Mouse (Mus musculus): ENCODE data around the gene Clock. TPM values are rescaled to one million over a fixed set of nuclear protein-coding genes. Genes with fewer than 3 reads are reported as not detected.

The Clock gene
- 1.8 and 2.1 TPM in 2 replicates for polyA plus RNA-seq (2015; fragmentation: Nextera tagmentation; extraction: Ambion mirVana)

GRCm38 (mm10) chr5:76304452-76305341 lies at the start of gene Clock:
Gene Clock (minus strand): TSS chr5:76304792.
- peak; percentile 73 for ATAC-seq (ENCODE audit: insufficient read depth)
- H3K27ac ChIP-seq (replicated peaks): peak within 1 kb of the TSS; percentile 83
- under 1% methylated on average over 99 of the region's 104 CpGs for WGBS (ENCODE audit: insufficient replicate concordance)
- no peaks in the 10 kb centered on the region for H3K9me3 ChIP-seq (replicated peaks)
- peaks cover 27% of the 10 kb centered on the region for H3K27me3 ChIP-seq
- peak within 1 kb of the TSS; percentile 79 for H3K4me3 ChIP-seq (replicated peaks)
- H3K4me1 ChIP-seq (replicated peaks): peaks cover 16% of the 10 kb centered on the region
- no peaks in the 10 kb centered on the region for H3K36me3 ChIP-seq (replicated peaks)
- peak within 1 kb of the TSS; percentile 69 for H3K9ac ChIP-seq
- H3K4me2 ChIP-seq: peak within 1 kb of the TSS; percentile 88

- no peaks in the 10 kb centered on the region for H3K4me1 ChIP-seq (replicated peaks)
- H3K9ac ChIP-seq: no peak overlapping the region
- H3K27me3 ChIP-seq: no peaks in the 10 kb centered on the region
- H3K27ac ChIP-seq (replicated peaks): no peak overlapping the region
- H3K4me2 ChIP-seq: no peak overlapping the region
- ATAC-seq (ENCODE audit: insufficient read depth): no peak
- no peak overlapping the region for H3K4me3 ChIP-seq (replicated peaks)
- no peaks in the 10 kb centered on the region for H3K36me3 ChIP-seq (replicated peaks)
- 48% methylated on average over 7 of the region's 7 CpGs for WGBS (ENCODE audit: insufficient replicate concordance)
- H3K9me3 ChIP-seq (replicated peaks): no peaks in the 10 kb centered on the region
These were observed 47.5 kb upstream of the Clock start for GRCm38 (mm10) chr5:76351953-76352611.

- ATAC-seq (ENCODE audit: insufficient read depth): no peak
- Histone ChIP-seq H3K4me3 (replicated peaks) (no peak overlapping the region), H3K9me3 (replicated peaks) (no peaks in the 10 kb centered on the region), H3K9ac (no peak overlapping the region), H3K4me2 (no peak overlapping the region), H3K4me1 (replicated peaks) (no peaks in the 10 kb centered on the region), H3K27ac (replicated peaks) (no peak overlapping the region), H3K27me3 (no peaks in the 10 kb centered on the region), H3K36me3 (replicated peaks) (no peaks in the 10 kb centered on the region)
- 61% methylated on average over 5 of the region's 5 CpGs for WGBS (ENCODE audit: insufficient replicate concordance)
These were observed 46.9 kb upstream of the Clock start for GRCm38 (mm10) chr5:76351537-76351936.

GRCm38 (mm10) chr5:76346137-76346536 lies 41.5 kb upstream of the Clock start:
- Histone ChIP-seq H3K9me3 (replicated peaks) (no peaks in the 10 kb centered on the region), H3K4me1 (replicated peaks) (no peaks in the 10 kb centered on the region)
- no peak for ATAC-seq (ENCODE audit: insufficient read depth)

GRCm38 (mm10) chr5:76340931-76341330 lies 36.3 kb upstream of the Clock start:
- Histone ChIP-seq H3K4me1 (replicated peaks) (no peaks in the 10 kb centered on the region), H3K4me3 (replicated peaks) (no peak overlapping the region), H3K36me3 (replicated peaks) (no peaks in the 10 kb centered on the region), H3K27me3 (no peaks in the 10 kb centered on the region), H3K9me3 (replicated peaks) (no peaks in the 10 kb centered on the region), H3K4me2 (no peak overlapping the region), H3K27ac (replicated peaks) (no peak overlapping the region), H3K9ac (no peak overlapping the region)
- no peak for ATAC-seq (ENCODE audit: insufficient read depth)
- WGBS (ENCODE audit: insufficient replicate concordance): 62% methylated on average over 2 of the region's 2 CpGs

More at GRCm38 (mm10) chr5:76346137-76346536, 41.5 kb upstream of the Clock start:
- no peaks in the 10 kb centered on the region for H3K27me3 ChIP-seq
- no peak overlapping the region for H3K27ac ChIP-seq (replicated peaks)
- no peak overlapping the region for H3K4me3 ChIP-seq (replicated peaks)
- H3K9ac ChIP-seq: no peak overlapping the region
- no peaks in the 10 kb centered on the region for H3K36me3 ChIP-seq (replicated peaks)
- no peak overlapping the region for H3K4me2 ChIP-seq
- 31% methylated on average over 2 of the region's 2 CpGs for WGBS (ENCODE audit: insufficient replicate concordance)

- no peaks in the 10 kb centered on the region for H3K4me1 ChIP-seq (replicated peaks)
- H3K9me3 ChIP-seq (replicated peaks): no peaks in the 10 kb centered on the region
- H3K4me2 ChIP-seq: no peak overlapping the region
- H3K4me3 ChIP-seq (replicated peaks): no peak overlapping the region
- no peaks in the 10 kb centered on the region for H3K27me3 ChIP-seq
- WGBS (ENCODE audit: insufficient replicate concordance): 29% methylated on average over 8 of the region's 8 CpGs
- H3K27ac ChIP-seq (replicated peaks): no peak overlapping the region
- no peaks in the 10 kb centered on the region for H3K36me3 ChIP-seq (replicated peaks)
- H3K9ac ChIP-seq: no peak overlapping the region
- no peak for ATAC-seq (ENCODE audit: insufficient read depth)
These were observed 32.5 kb upstream of the Clock start for GRCm38 (mm10) chr5:76337100-76337499.

- no peak overlapping the region for H3K4me2 ChIP-seq
- no peak overlapping the region for H3K4me3 ChIP-seq (replicated peaks)
- no peak overlapping the region for H3K9ac ChIP-seq
- 68% methylated on average over 4 of the region's 4 CpGs for WGBS (ENCODE audit: insufficient replicate concordance)
- no peaks in the 10 kb centered on the region for H3K4me1 ChIP-seq (replicated peaks)
- H3K27me3 ChIP-seq: no peaks in the 10 kb centered on the region
- no peaks in the 10 kb centered on the region for H3K9me3 ChIP-seq (replicated peaks)
- no peak overlapping the region for H3K27ac ChIP-seq (replicated peaks)
- no peaks in the 10 kb centered on the region for H3K36me3 ChIP-seq (replicated peaks)
- no peak for ATAC-seq (ENCODE audit: insufficient read depth)
These were observed 29.2 kb upstream of the Clock start for GRCm38 (mm10) chr5:76333833-76334232.

- no peaks in the 10 kb centered on the region for H3K9me3 ChIP-seq (replicated peaks)
- H3K9ac ChIP-seq: no peak within 1 kb of the TSS
- ATAC-seq (ENCODE audit: insufficient read depth): no peak
- H3K4me2 ChIP-seq: no peak within 1 kb of the TSS
- no peak within 1 kb of the TSS for H3K27ac ChIP-seq (replicated peaks)
- 79% methylated on average over 7 of the region's 7 CpGs for WGBS (ENCODE audit: insufficient replicate concordance)
- no peak within 1 kb of the TSS for H3K4me3 ChIP-seq (replicated peaks)
- H3K36me3 ChIP-seq (replicated peaks): no peaks in the 10 kb centered on the region
- H3K27me3 ChIP-seq: no peaks in the 10 kb centered on the region
- H3K4me1 ChIP-seq (replicated peaks): no peaks in the 10 kb centered on the region
These were observed 26.4 kb upstream of the Clock start, which contains the start of gene Pdcl2 for GRCm38 (mm10) chr5:76330953-76331352. Gene Pdcl2 (minus strand): TSS chr5:76331156.

- Histone ChIP-seq H3K9me3 (replicated peaks) (no peaks in the 10 kb centered on the region), H3K36me3 (replicated peaks) (no peaks in the 10 kb centered on the region), H3K4me2 (no peak overlapping the region), H3K4me3 (replicated peaks) (no peak overlapping the region), H3K4me1 (replicated peaks) (no peaks in the 10 kb centered on the region), H3K27me3 (no peaks in the 10 kb centered on the region), H3K9ac (no peak overlapping the region), H3K27ac (replicated peaks) (no peak overlapping the region)
- 53% methylated on average over 2 of the region's 2 CpGs for whole genome bisulfite sequencing (ENCODE audit: insufficient replicate concordance)
- ATAC-seq (ENCODE audit: insufficient read depth): no peak
These were observed 22.7 kb upstream of the Clock start for GRCm38 (mm10) chr5:76327296-76327695.

- no peaks in the 10 kb centered on the region for H3K4me1 ChIP-seq (replicated peaks)
- WGBS (ENCODE audit: insufficient replicate concordance): 70% methylated on average over 4 of the region's 4 CpGs
- no peak overlapping the region for H3K4me2 ChIP-seq
- no peaks in the 10 kb centered on the region for H3K27me3 ChIP-seq
- no peaks in the 10 kb centered on the region for H3K9me3 ChIP-seq (replicated peaks)
- no peak overlapping the region for H3K9ac ChIP-seq
- H3K27ac ChIP-seq (replicated peaks): no peak overlapping the region
- no peak for ATAC-seq (ENCODE audit: insufficient read depth)
- no peak overlapping the region for H3K4me3 ChIP-seq (replicated peaks)
- no peaks in the 10 kb centered on the region for H3K36me3 ChIP-seq (replicated peaks)
These were observed 20.5 kb upstream of the Clock start for GRCm38 (mm10) chr5:76325113-76325512.

Data from liver, embryonic 15.5 days (tissue).